ENCODE assay signal across 18 mouse cellular contexts in the genomic region with DNA sequence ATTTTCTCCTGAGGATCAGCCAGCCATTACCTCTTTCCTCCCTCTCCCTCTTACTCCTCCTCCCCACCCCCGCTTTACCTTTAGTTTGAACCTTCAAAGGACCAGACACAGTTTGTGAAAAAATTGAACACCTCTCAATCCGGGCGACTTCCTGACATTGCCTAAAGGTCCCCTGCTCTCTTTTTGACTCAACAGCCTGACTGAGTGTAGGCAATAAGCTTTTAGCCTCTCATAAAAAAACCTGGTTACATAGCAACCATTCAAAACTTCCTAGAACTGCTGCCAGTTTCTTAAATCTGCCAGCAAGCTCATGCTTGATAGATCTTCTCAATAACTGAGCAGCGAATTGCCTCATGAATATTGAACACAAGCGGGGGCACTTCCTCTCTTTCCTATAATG.
DNase-seq lines count a peak whose midpoint lies in the region; ATAC-seq and TF ChIP-seq lines count a peak whose summit lies in the region.
"Had no signal": no experiment of that assay in that cellular context is flagged by ENCODE, and none has a peak within 500 bp of the region (broad histone marks: within the 10 kb centered on the region; RNA-seq: fewer than 3 reads in every experiment).

No protein-coding gene starts in this region.

- H3K27me3 ChIP-seq in kidney, postnatal 0 days (ENCODE audit: insufficient read depth, low read length): no peaks in the 10 kb centered on the region
- no peaks in the 10 kb centered on the region for H3K27me3 ChIP-seq in kidney, embryonic 14.5 days (ENCODE audit: control insufficient read depth, insufficient read depth, low read length)
- H3K27me3 ChIP-seq: embryonic facial prominence, embryonic 13.5 days; heart, embryonic 12.5 days; hindbrain, embryonic 15.5 days; limb, embryonic 15.5 days; megakaryocyte, embryonic 14.5 days had no signal

- DNase-seq in kidney, postnatal 0 days (ENCODE audit: low spot score): peak; percentile 2
- peak; percentile 25 to 42 for DNase-seq in right cerebral cortex, postnatal 10 days (ENCODE audit: low spot score in 2 of 2)
- no peak for DNase-seq in right cerebral cortex, postnatal 36 days (ENCODE audit: low spot score in 2 of 2)
- DNase-seq in induced T-regulatory cell, adult 2 months (ENCODE audit: low read depth): peak; percentile 34
- no peak for DNase-seq in gastrocnemius, postnatal 14 days
- no peak for DNase-seq in natural killer cell, adult 2 months (ENCODE audit: low spot score in 2 of 2)
- DNase-seq: adrenal gland, adult 8-10 months; cerebellum, adult 2 months; kidney, adult 9 months; lung, postnatal 14 days; right cerebral cortex, adult 18-20 months; spleen, adult 18-20 months had no signal

- no peak for TF ChIP-seq CTCF in kidney, postnatal 0 days (IDR thresholded peaks at IDR 0.05; ENCODE audit: low read depth)

- no peaks in the 10 kb centered on the region; the same call in 1 of the 2 replicates for H3K36me3 ChIP-seq in kidney, postnatal 0 days (ENCODE audit: insufficient read depth, low read length)
- H3K36me3 ChIP-seq in kidney, embryonic 14.5 days (ENCODE audit: control insufficient read depth, insufficient read depth, low read length): no peaks in the 10 kb centered on the region

- H3K4me1 ChIP-seq in kidney, postnatal 0 days (replicated peaks; ENCODE audit: insufficient read depth, low read length): no peaks in the 10 kb centered on the region
- H3K4me1 ChIP-seq in kidney, embryonic 14.5 days (ENCODE audit: control insufficient read depth, insufficient read depth, low read length): no peaks in the 10 kb centered on the region
- H3K4me1 ChIP-seq: embryonic facial prominence, embryonic 13.5 days; heart, embryonic 12.5 days; hindbrain, embryonic 15.5 days; limb, embryonic 15.5 days; megakaryocyte, embryonic 14.5 days had no signal

- no peaks in the 10 kb centered on the region for H3K9me3 ChIP-seq in kidney, postnatal 0 days (replicated peaks; ENCODE audit: low read length)
- 0 out of 2 replicates have a peak, but pooled peaks cover 2% of the 10 kb centered on the region for H3K9me3 ChIP-seq in kidney, embryonic 14.5 days (ENCODE audit: control insufficient read depth, low read length)
- H3K9me3 ChIP-seq: limb, embryonic 15.5 days had no signal

- no peak overlapping the region for H3K27ac ChIP-seq in kidney, postnatal 0 days
- no peak overlapping the region for H3K27ac ChIP-seq in kidney, embryonic 14.5 days (ENCODE audit: low read depth, low read length)
- H3K27ac ChIP-seq: embryonic facial prominence, embryonic 13.5 days; hindbrain, embryonic 15.5 days; limb, embryonic 15.5 days had no signal

- H3K4me2 ChIP-seq in kidney, postnatal 0 days (ENCODE audit: low read length): no peak overlapping the region
- H3K4me2 ChIP-seq in kidney, embryonic 14.5 days (replicated peaks; ENCODE audit: low read depth, low read length): no peak overlapping the region
- H3K4me2 ChIP-seq: embryonic facial prominence, embryonic 13.5 days; heart, embryonic 12.5 days; hindbrain, embryonic 15.5 days; limb, embryonic 15.5 days had no signal

- intact Hi-C loops in gastrocnemius, postnatal 14 days (cut with DNase I; ENCODE audit: low total_unique reads): no loop called here

- no peak overlapping the region for H3K4me3 ChIP-seq in kidney, postnatal 0 days (replicated peaks; ENCODE audit: low read depth, low read length)
- H3K4me3 ChIP-seq in kidney, embryonic 14.5 days (ENCODE audit: low read length): no peak overlapping the region
- H3K4me3 ChIP-seq: embryonic facial prominence, embryonic 13.5 days; heart, embryonic 12.5 days; hindbrain, embryonic 15.5 days; limb, embryonic 15.5 days; megakaryocyte, embryonic 14.5 days had no signal

- no peak overlapping the region for H3K9ac ChIP-seq in kidney, postnatal 0 days (ENCODE audit: low read depth, low read length)
- no peak overlapping the region for H3K9ac ChIP-seq in kidney, embryonic 14.5 days (ENCODE audit: low read depth, low read length)
- H3K9ac ChIP-seq: embryonic facial prominence, embryonic 13.5 days; heart, embryonic 12.5 days; hindbrain, embryonic 15.5 days; limb, embryonic 15.5 days had no signal

- WGBS in kidney, postnatal 0 days: 57% methylated on average over 5 of the region's 5 CpGs
- 67% methylated on average over 5 of the region's 5 CpGs for WGBS in kidney, embryonic 14.5 days

- no peak for ATAC-seq in kidney, postnatal 0 days (replicated peaks; ENCODE audit: low FRiP score, low read depth)
- ATAC-seq in kidney, embryonic 14.5 days (ENCODE audit: low FRiP score, low TSS enrichment): no peak

Comparison
In these comparisons a context has a peak if more than half of its experiments do, and no peak if none do; other contexts are left out.
1. DNase-seq: peak in kidney, postnatal 0 days (single experiment), right cerebral cortex, postnatal 10 days (2 of 2) and induced T-regulatory cell, adult 2 months (single experiment); none in right cerebral cortex, postnatal 36 days (0 of 2), gastrocnemius, postnatal 14 days (single experiment) and natural killer cell, adult 2 months (0 of 2).